Comparison of ENCODE assay signal across 8 mouse cellular contexts in the genomic region with DNA sequence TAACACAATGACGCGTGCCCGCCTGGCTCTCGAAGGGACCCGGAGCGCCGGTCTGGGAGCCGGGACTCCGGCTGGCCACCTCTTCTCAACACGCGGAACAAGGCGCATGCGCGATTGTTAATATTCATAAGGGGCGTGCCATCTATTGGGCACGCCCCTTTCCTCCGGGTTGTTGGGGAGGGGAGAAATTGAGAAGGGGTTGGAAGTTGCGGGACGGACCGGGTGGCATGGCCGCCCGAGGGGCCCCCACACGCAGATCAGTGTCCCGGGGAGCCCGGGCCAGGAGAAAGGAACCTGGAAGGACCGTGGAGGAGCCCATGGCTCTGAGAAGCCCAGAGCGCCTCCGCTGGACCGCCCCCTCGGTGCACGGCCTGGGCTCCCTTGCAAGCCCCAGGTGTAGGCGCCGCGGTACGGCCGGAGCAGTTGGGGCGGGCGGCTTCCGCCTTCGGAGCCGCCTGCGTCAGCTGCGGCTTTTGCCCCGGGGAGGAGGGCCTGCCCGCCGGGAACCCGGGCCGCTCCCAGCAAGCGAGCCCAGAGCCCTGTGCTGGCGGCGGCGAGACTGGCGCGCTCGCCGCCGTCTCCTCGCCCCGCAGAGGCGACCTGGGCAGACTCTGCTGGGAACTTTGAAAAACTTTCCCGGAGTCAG. TPM values are rescaled to one million over a fixed set of nuclear protein-coding genes. Genes with fewer than 3 reads are reported as not detected.
DNase-seq lines count a peak whose midpoint lies in the region; ATAC-seq and TF ChIP-seq lines count a peak whose summit lies in the region.

No protein-coding gene starts in this region.

- peak overlapping the region; percentile 94 for H3K4me3 ChIP-seq in E14TG2a.4 (replicated peaks; ENCODE audit: low read length)
- peak overlapping the region; percentile 64 for H3K4me3 ChIP-seq in forebrain, postnatal 0 days (ENCODE audit: low read depth, low read length)
- peak overlapping the region; percentile 72 for H3K4me3 ChIP-seq in liver, postnatal 0 days (ENCODE audit: low read depth, low read length)
- H3K4me3 ChIP-seq in neural tube, embryonic 12.5 days = peak overlapping the region; percentile 71
- peak overlapping the region; percentile 70 for H3K4me3 ChIP-seq in stomach, embryonic 16.5 days (replicated peaks; ENCODE audit: low read length)

- peaks cover 9% of the 10 kb centered on the region for H3K36me3 ChIP-seq in E14TG2a.4 (ENCODE audit: insufficient read depth, low read length)
- H3K36me3 ChIP-seq in forebrain, postnatal 0 days (ENCODE audit: insufficient read depth) = no peaks in the 10 kb centered on the region
- H3K36me3 ChIP-seq in liver, postnatal 0 days (replicated peaks; ENCODE audit: insufficient read depth, low read length) = no peaks in the 10 kb centered on the region
- no peaks in the 10 kb centered on the region for H3K36me3 ChIP-seq in neural tube, embryonic 12.5 days
- H3K36me3 ChIP-seq in stomach, embryonic 16.5 days (ENCODE audit: control insufficient read depth, insufficient read depth, low read length) = no peaks in the 10 kb centered on the region

- H3K9me3 ChIP-seq in E14TG2a.4 (ENCODE audit: low read length) = no peaks in the 10 kb centered on the region
- H3K9me3 ChIP-seq in forebrain, postnatal 0 days (ENCODE audit: low read length) = no peaks in the 10 kb centered on the region
- H3K9me3 ChIP-seq in liver, postnatal 0 days (ENCODE audit: low read length) = no peaks in the 10 kb centered on the region
- H3K9me3 ChIP-seq in neural tube, embryonic 12.5 days = no peaks in the 10 kb centered on the region
- H3K9me3 ChIP-seq in stomach, embryonic 16.5 days (replicated peaks; ENCODE audit: control insufficient read depth, low read length) = no peaks in the 10 kb centered on the region

- peak; percentile 56 for ATAC-seq in forebrain, postnatal 0 days
- ATAC-seq in liver, postnatal 0 days = peak; percentile 86
- ATAC-seq in neural tube, embryonic 12.5 days (ENCODE audit: low FRiP score, low read depth) = peak; percentile 81
- peak; percentile 85 for ATAC-seq in stomach, embryonic 16.5 days (ENCODE audit: insufficient read depth, low FRiP score)

- H3K27me3 ChIP-seq in E14TG2a.4 (ENCODE audit: insufficient read depth, low read length) = peaks cover 18% of the 10 kb centered on the region
- H3K27me3 ChIP-seq in forebrain, postnatal 0 days (ENCODE audit: insufficient read depth, low read length) = peaks cover 4% of the 10 kb centered on the region; the same call in 1 of the 2 replicates
- H3K27me3 ChIP-seq in liver, postnatal 0 days (ENCODE audit: insufficient read depth, low read length) = peaks cover 17% of the 10 kb centered on the region
- peaks cover 10% of the 10 kb centered on the region for H3K27me3 ChIP-seq in neural tube, embryonic 12.5 days (replicated peaks)
- H3K27me3 ChIP-seq in stomach, embryonic 16.5 days (ENCODE audit: control insufficient read depth, insufficient read depth, low read length) = no peaks in the 10 kb centered on the region

- peak overlapping the region; percentile 78 for H3K4me2 ChIP-seq in forebrain, postnatal 0 days (ENCODE audit: low read depth)
- peak overlapping the region; percentile 82 for H3K4me2 ChIP-seq in liver, postnatal 0 days (ENCODE audit: low read depth, low read length)
- H3K4me2 ChIP-seq in neural tube, embryonic 12.5 days (replicated peaks) = peak overlapping the region; percentile 85
- H3K4me2 ChIP-seq in stomach, embryonic 16.5 days (ENCODE audit: low read depth, low read length) = peak overlapping the region; percentile 75

- TF ChIP-seq CTCF in E14TG2a.4 (conservative IDR thresholded peaks at IDR 0.05; ENCODE audit: low read length) = no peak
- no peak for TF ChIP-seq CTCF in forebrain, postnatal 0 days (IDR thresholded peaks at IDR 0.05; ENCODE audit: low read depth)
- TF ChIP-seq CTCF in liver, postnatal 0 days (IDR thresholded peaks at IDR 0.05; ENCODE audit: low read depth) = no peak

- H3K27ac ChIP-seq in forebrain, postnatal 0 days (ENCODE audit: low read depth, low read length) = peak overlapping the region; percentile 78
- peak overlapping the region; percentile 93 for H3K27ac ChIP-seq in liver, postnatal 0 days (ENCODE audit: low read depth)
- H3K27ac ChIP-seq in neural tube, embryonic 12.5 days = peak overlapping the region; percentile 64; the same call in 1 of the 2 replicates
- H3K27ac ChIP-seq in stomach, embryonic 16.5 days (ENCODE audit: low read length) = peak overlapping the region; percentile 99

- TF ChIP-seq EP300 in liver, postnatal 0 days (IDR thresholded peaks at IDR 0.05; ENCODE audit: low read depth) = no peak

- H3K4me1 ChIP-seq in E14TG2a.4 (replicated peaks; ENCODE audit: low read depth, low read length) = peaks cover 36% of the 10 kb centered on the region
- H3K4me1 ChIP-seq in forebrain, postnatal 0 days (ENCODE audit: insufficient read depth) = peaks cover 16% of the 10 kb centered on the region
- H3K4me1 ChIP-seq in liver, postnatal 0 days (ENCODE audit: insufficient read depth) = peaks cover 18% of the 10 kb centered on the region
- H3K4me1 ChIP-seq in neural tube, embryonic 12.5 days = peaks cover 36% of the 10 kb centered on the region
- peaks cover 4% of the 10 kb centered on the region; the same call in 1 of the 2 replicates for H3K4me1 ChIP-seq in stomach, embryonic 16.5 days (ENCODE audit: control insufficient read depth, insufficient read depth, low read length)

- peak; percentile 41 for DNase-seq in cerebellum, adult 11-12 months
- peak; percentile 91 for DNase-seq in forebrain, postnatal 0 days
- peak; percentile 95 for DNase-seq in heart, postnatal 4 days
- peak; percentile 54 to 84 for DNase-seq in layer of hippocampus, adult 18-20 months (ENCODE audit: low spot score in 2 of 2)
- DNase-seq in liver, postnatal 0 days = peak; percentile 87

- WGBS in forebrain, postnatal 0 days = under 1% methylated on average over 51 of the region's 61 CpGs
- WGBS in liver, postnatal 0 days (ENCODE audit: insufficient replicate concordance) = under 1% methylated on average over 56 of the region's 61 CpGs
- WGBS in neural tube, embryonic 12.5 days = under 1% methylated on average over 61 of the region's 61 CpGs
- under 1% methylated on average over 61 of the region's 61 CpGs for WGBS in stomach, embryonic 16.5 days

- H3K9ac ChIP-seq in forebrain, postnatal 0 days = peak overlapping the region; percentile 42
- H3K9ac ChIP-seq in liver, postnatal 0 days (replicated peaks) = peak overlapping the region; percentile 79
- peak overlapping the region; percentile 72 for H3K9ac ChIP-seq in neural tube, embryonic 12.5 days
- peak overlapping the region; percentile 94 for H3K9ac ChIP-seq in stomach, embryonic 16.5 days (ENCODE audit: low read length)

RNA-seq across cellular contexts. Expression of a gene that starts 0.4 kb away (rescaled TPM):
- total RNA-seq in forebrain, postnatal 0 days (2014; rRNA removed) = 4.9 and 10.3 TPM in 2 replicates
- polyA plus RNA-seq in forebrain, postnatal 0 days (2015; fragmentation: Nextera tagmentation; extraction: Ambion mirVana) = 2.7 and 4.1 TPM in 2 replicates
- total RNA-seq in heart, postnatal 4 days (2021) = 10 to 100 TPM; 18.9 to 21.9 TPM
- total RNA-seq in layer of hippocampus, adult 18-20 months (2021) = 1 to 10 TPM; 8.9 to 9.4 TPM
- polyA plus RNA-seq in liver, postnatal 0 days (2015; fragmentation: Nextera tagmentation; extraction: Ambion mirVana) = 1.1 and 1.4 TPM in 2 replicates
- 29.0 and 31.6 TPM in 2 replicates for polyA plus RNA-seq in neural tube, embryonic 12.5 days (2016; fragmentation: Nextera tagmentation; extraction: Ambion mirVana)
- 10.9 and 12.0 TPM in 2 replicates for polyA plus RNA-seq in stomach, embryonic 16.5 days (2015; fragmentation: Nextera tagmentation; extraction: Ambion mirVana)

Comparison
In these comparisons a context has a peak if more than half of its experiments do, and no peak if none do; other contexts are left out.
1. Peak in every context shown above with its lines: DNase-seq, ATAC-seq, H3K4me3 ChIP-seq and H3K27ac ChIP-seq.
2. DNase-seq: peak in every context shown above with its lines; median percentile 95 in heart, postnatal 4 days; 91 in forebrain, postnatal 0 days; 87 in liver, postnatal 0 days; 69 in layer of hippocampus, adult 18-20 months; 41 in cerebellum, adult 11-12 months.
3. H3K9ac ChIP-seq: peak in every context shown above with its lines; median percentile 94 in stomach, embryonic 16.5 days; 79 in liver, postnatal 0 days; 72 in neural tube, embryonic 12.5 days; 42 in forebrain, postnatal 0 days.